Mouse (Mus musculus) heart, adult 2 months (tissue): ENCODE measurements around the gene Pdia5. TPM values are rescaled to one million over a fixed set of nuclear protein-coding genes. Genes with fewer than 3 reads are reported as not detected.

Source experiments
- DNase-seq, 2 experiments: peaks; one replicate each; pipeline ENCODE4 v3.0.0; 2021
- H3K27ac ChIP-seq: fragments of 200-600 bp; 2 replicates; pipeline ENCODE4 v1.8.1; 2022
- H3K27me3 ChIP-seq: fragments of 200-500 bp; 2 replicates; pipeline ENCODE4 v1.6.1; 2012; ENCODE audit warnings: mild to moderate bottlenecking, low read length, inconsistent platforms, mixed read lengths; ENCODE audit not compliant: control insufficient read depth, insufficient read depth
- H3K36me3 ChIP-seq: fragments of 200-500 bp; 2 replicates; pipeline ENCODE4 v1.6.1; 2012; ENCODE audit warnings: low read length, inconsistent platforms; ENCODE audit not compliant: control insufficient read depth, insufficient read depth
- H3K4me1 ChIP-seq: fragments of 200-500 bp; 2 replicates; pipeline ENCODE4 v1.6.1; 2011; ENCODE audit warnings: low read length; ENCODE audit not compliant: control insufficient read depth, insufficient read depth
- H3K4me3 ChIP-seq: fragments of 200-600 bp; 2 replicates; pipeline ENCODE4 v1.8.1; 2022
- H3K79me2 ChIP-seq: fragments of 200-500 bp; replicated peaks from 2 replicates; pipeline ENCODE4 v1.6.1; 2012; ENCODE audit warnings: mild to moderate bottlenecking, inconsistent platforms, low read length, moderate library complexity, mixed read lengths; ENCODE audit not compliant: control insufficient read depth, insufficient read depth
- H3K9ac ChIP-seq: fragments of 200-500 bp; 2 replicates; pipeline ENCODE4 v1.6.1; 2012; ENCODE audit warnings: low read depth, mild to moderate bottlenecking, control low read depth, inconsistent platforms, low read length, mixed read lengths
- POLR2A ChIP-seq: fragments of 200-500 bp; IDR thresholded peaks from 2 replicates; pipeline ENCODE4 v1.6.1; 2011; ENCODE audit warnings: mild to moderate bottlenecking, low read depth, low read length, control low read depth; ENCODE audit not compliant: insufficient read depth
- WGBS: fragments of 180-500 bp; shearing (Covaris S2); methylation state at CpG from one replicate; pipeline ENCODE4 v1.1.7; 2018; 5-methylcytosine and 5-hydroxymethylcytosine counted together
- intact Hi-C: fragments of 180-260 bp; cut with DNase I; formaldehyde crosslinking; loops from one replicate; pipeline ENCODE4 v1.15.1; 2025
- microRNA-seq, 2 experiments: library from miRNA; unstranded; fragments of <30 nt; microRNA quantifications; one replicate each; pipeline ENCODE4 v1.2.0; 2021
- polyA plus RNA-seq: library from polyadenylated mRNA; depleted of rRNA; stranded (reverse); fragments of >200 nt; gene quantifications from 2 replicates; pipeline ENCODE4 v1.2.3, GENCODE M21; 2012; rRNA removed
- total RNA-seq, 2 experiments: library from RNA; stranded (reverse); gene quantifications; 2 replicates each; pipeline ENCODE4 v1.2.3; 2021

Gene Pdia5
- total and polyA plus RNA-seq, 3 experiments = 4.1 to 5.0 (median 4.4) TPM

- TF ChIP-seq POLR2A = no peak
- no peaks in the 10 kb centered on the region for H3K4me1 ChIP-seq
- intact Hi-C loops = no loop called here
- H3K9ac ChIP-seq = no peak overlapping the region
- 70% methylated on average over 1 of the region's 1 CpGs for WGBS
- no peaks in the 10 kb centered on the region; the same call in 1 of the 2 replicates for H3K79me2 ChIP-seq
- DNase-seq = peak in 1 of 2 experiments; percentile 18
- H3K4me3 ChIP-seq = no peak overlapping the region
- H3K27ac ChIP-seq = no peak overlapping the region
- no peaks in the 10 kb centered on the region for H3K27me3 ChIP-seq
- no peaks in the 10 kb centered on the region for H3K36me3 ChIP-seq
Measured at GRCm38 (mm10) chr16:35357449-35357848, 133.2 kb downstream of the Pdia5 start.

Small RNAs within 50 kb of the gene (microRNA-seq; reads per million reads assigned to microRNA genes)
- gene Gm25548 = 0 reads per million in 2 experiments

Other genes starting within 250 kb of the Pdia5 start
- gene Sec22a, start 127.0 kb downstream of the Pdia5 start, total RNA-seq = 10 to 100 TPM; 10.3 to 12.0 TPM
- gene Sec22a, start 127.0 kb downstream of the Pdia5 start, polyA plus RNA-seq = 17.6 and 39.8 TPM in 2 replicates
- 1 to 10 TPM; 1.8 to 3.0 TPM for gene Sema5b, start 50.3 kb upstream of the Pdia5 start, total RNA-seq
- gene Sema5b, start 50.3 kb upstream of the Pdia5 start, polyA plus RNA-seq = 0.23 and 1.5 TPM in 2 replicates